Mouse (Mus musculus) cerebellum, adult (tissue): Measurements from ENCODE around the gene Sfi1.
A peak's percentile ranks its signal among the peaks of the same experiment; 100 is the strongest.
"Not testable (repeated sequence)": the region's sequence is repeated elsewhere in the genome, so short reads cannot be mapped to it uniquely, and the experiment has no call there.

Source experiments
- ATAC-seq: cut with Nextera tagmentation; 2 replicates; pipeline ENCODE4 v1.9.2; 2017; ENCODE audit warnings: mild to moderate bottlenecking, moderate library complexity, mixed read lengths; ENCODE audit not compliant: insufficient number of reproducible peaks, low FRiP score, low TSS enrichment

Sfi1 gene

GRCm38 (mm10) chr11:3178968-3179725, 14.1 kb downstream of the Sfi1 start:
- not testable (repeated sequence) for ATAC-seq

- ATAC-seq: peak; percentile 63
Measured at GRCm38 (mm10) chr11:3173425-3174318, 19.6 kb downstream of the Sfi1 start.

DNA sequence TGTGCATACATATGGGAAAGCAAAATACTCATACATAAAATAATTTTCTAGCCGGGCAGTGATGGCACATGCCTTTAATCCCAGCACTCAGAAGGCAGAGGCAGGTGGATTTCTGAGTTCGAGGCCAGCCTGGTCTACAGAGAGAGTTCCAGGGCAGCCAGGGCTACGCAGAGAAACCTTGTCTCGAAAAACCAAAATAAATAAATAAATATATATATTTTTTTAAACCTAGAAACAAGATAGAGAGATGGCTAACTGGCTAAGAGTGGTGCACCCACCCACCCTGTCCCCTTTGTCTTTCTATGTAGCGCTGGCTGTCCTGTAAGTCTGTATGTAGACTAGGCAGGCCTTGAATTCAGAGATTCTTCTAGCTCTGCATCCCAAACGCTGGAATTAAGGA, 20.7 kb downstream of the Sfi1 start:
- ATAC-seq: not testable (repeated sequence)

DNA sequence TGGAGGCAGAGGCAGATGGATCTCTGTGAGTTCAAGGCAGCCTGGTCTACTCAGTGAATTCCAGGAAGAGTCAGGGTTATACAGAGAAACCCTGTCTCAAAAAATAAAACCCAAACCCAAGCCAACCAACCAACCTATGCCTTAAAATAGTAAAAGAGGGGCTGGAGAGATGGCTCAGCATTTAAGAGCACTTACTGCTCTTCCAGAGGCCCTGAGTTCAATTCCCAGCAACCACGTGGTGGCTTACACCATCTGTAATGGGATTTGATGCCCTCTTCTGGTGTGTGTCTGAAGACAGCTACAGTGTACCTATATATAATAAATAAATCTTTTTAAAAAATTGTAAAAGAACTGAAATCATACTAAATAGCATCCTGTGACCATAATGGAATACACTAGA, 21.3 kb downstream of the Sfi1 start:
- ATAC-seq: not testable (repeated sequence)

GRCm38 (mm10) chr11:3169042-3169441, 24.2 kb downstream of the Sfi1 start:
- not testable (repeated sequence) for ATAC-seq

DNA sequence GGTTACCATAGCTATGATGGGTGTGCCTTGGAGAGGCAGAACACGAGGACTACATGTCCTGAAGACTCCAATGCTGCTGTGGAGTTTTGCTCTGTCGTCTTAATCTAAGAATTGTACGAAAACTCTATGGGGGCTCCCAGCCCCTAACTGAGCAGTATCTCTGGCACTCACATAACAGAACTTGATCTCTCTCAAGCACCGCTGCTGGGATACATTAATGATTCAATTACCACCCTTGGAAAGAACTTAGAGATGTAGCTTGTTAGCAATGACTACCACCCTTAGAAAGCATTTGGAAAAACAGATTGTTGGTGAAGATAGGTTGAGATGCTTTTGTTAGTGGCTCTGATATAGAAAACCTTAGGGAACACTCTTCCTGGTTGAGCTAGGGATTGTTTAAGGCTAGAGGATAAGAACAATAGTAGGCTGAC, 25.7 kb downstream of the Sfi1 start:
- ATAC-seq: peak; percentile 2; the same call in 1 of the 2 replicates

GRCm38 (mm10) chr11:3167129-3167528, 26.1 kb downstream of the Sfi1 start:
- peak; percentile 12; the same call in 1 of the 2 replicates for ATAC-seq

- not testable (repeated sequence) for ATAC-seq
Measured at GRCm38 (mm10) chr11:3166321-3166720, 26.9 kb downstream of the Sfi1 start.

DNA sequence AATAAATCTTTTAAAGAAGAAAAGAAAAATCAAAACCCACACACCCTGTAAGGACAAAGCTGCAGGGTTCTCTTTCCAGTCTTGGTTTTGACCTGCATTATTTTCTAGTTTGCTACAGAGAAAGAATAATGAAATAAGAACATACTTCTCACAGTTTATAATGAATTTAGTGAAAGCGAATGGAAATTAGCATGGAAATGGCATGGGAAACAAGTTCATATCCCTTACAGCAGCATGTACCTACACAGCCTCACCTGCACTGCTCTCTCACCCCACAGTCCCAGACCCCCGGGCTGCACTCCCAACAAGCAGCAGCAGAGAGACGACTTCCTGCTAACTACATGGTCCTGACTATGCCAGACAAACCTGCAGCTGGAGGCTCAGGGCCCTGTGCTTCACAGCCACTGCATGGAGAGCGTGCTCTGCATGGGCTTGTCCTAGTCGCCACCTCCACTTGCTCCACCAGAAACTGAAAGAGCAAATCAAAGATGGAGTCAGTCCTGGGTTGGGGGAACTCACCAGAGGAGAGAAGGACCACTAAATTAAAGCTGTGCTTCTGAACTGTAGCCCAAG, 28.0 kb downstream of the Sfi1 start:
- peak; percentile 11; the same call in 1 of the 2 replicates for ATAC-seq

DNA sequence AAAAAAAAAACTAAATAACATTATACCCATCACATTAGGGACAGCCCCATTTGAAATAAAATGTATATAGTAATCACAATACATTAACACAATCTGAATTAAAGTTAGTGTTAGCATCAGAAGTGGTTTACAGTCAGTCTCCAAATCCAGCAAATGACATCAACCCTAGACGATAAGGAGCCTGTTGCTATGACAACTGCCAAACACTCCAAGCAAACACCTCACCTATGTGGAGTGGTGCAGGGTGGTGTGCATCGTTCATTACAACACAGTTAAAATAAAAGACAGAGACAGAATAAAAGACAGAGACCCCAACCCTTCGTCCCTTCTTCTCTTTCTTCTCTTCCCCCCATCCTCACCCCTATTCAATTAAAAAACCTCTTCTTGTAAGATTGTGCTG, 29.6 kb downstream of the Sfi1 start:
- ATAC-seq: not testable (repeated sequence)

DNA sequence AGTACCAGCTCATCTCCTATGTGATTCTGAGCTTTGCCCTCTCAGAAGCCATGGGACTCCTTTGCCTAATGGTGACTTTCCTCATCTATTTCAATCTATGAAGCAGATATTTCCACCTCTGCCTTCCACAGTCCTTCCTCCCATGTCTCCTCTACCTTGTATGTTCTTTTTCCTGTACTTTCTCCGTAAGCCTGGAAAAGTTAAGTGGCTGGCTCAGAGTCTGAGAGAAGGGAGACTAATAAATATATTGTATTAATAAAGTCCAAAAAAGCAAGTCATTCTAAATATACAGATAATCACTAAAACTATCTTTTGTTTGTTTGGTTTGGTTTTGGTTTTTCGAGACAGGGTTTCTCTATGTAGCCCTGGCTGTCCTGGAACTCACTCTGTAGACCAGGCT, 30.1 kb downstream of the Sfi1 start:
- ATAC-seq: not testable (repeated sequence)

- ATAC-seq: peak; percentile 34; the same call in 1 of the 2 replicates
Measured at GRCm38 (mm10) chr11:3162236-3162897, 30.9 kb downstream of the Sfi1 start.

- ATAC-seq: not testable (repeated sequence)
Measured at GRCm38 (mm10) chr11:3161370-3161769, 31.9 kb downstream of the Sfi1 start.

GRCm38 (mm10) chr11:3158800-3159199, 34.5 kb downstream of the Sfi1 start:
- not testable (repeated sequence) for ATAC-seq

GRCm38 (mm10) chr11:3157996-3158395, 35.3 kb downstream of the Sfi1 start:
- ATAC-seq: not testable (repeated sequence)

DNA sequence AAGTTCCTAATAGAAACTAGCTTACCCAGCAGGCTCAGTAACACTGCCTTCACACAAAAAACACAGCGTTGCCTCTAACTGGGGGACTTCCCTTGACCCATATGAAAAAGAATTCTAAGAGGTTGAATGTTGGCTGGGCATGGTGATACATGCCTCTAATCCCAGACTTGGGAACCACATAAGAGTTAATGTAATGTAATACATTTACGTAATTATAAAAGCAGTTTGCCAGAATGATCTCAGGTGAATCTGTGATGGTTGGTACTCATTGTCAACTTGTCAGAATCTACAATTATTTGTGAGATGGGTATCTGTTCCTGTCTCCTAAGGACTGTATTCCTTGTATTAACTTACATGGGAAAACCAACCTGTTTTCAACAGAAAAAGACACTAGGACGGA, 36.3 kb downstream of the Sfi1 start:
- ATAC-seq: not testable (repeated sequence)

GRCm38 (mm10) chr11:3153666-3154397, 39.4 kb downstream of the Sfi1 start:
- ATAC-seq: not testable (repeated sequence)

- ATAC-seq: 0 out of 2 replicates have a peak, but pooled peaks have one; percentile 27
Measured at GRCm38 (mm10) chr11:3151358-3151757, 41.9 kb downstream of the Sfi1 start.

GRCm38 (mm10) chr11:3150677-3151003, 42.6 kb downstream of the Sfi1 start:
- not testable (repeated sequence) for ATAC-seq
